Mouse (Mus musculus): Measurements from ENCODE around the gene Stx18. TPM values are rescaled to one million over a fixed set of nuclear protein-coding genes. Genes with fewer than 3 reads are reported as not detected.

Stx18 gene
- polyA plus RNA-seq, 1 experiment = 21.2 TPM

DNA sequence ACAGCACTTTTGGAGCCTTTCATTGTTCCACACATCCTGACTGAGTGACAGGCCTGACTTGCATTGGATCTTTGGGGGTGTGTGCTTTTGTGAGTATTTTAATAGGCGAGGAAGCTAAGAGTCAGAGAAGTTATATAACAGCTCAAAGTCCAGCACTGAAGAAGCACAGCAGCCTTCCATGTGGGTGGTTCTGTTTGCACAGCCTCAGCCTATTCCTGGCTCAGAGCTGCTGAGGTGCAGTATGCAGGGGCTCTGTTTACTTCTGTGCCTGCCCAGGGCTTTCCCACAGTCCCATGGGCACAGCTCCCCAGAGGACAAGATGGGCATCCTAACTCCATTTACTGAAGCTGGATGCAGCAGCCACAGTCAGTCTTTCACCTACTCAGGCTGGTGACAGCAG, 78.5 kb downstream of the Stx18 start:
- Histone ChIP-seq H3K4me1 (replicated peaks; ENCODE audit: control insufficient read depth, insufficient read depth, low read length) (0 out of 2 replicates have a peak, but pooled peaks cover 2% of the 10 kb centered on the region), H3K27me3 (ENCODE audit: control insufficient read depth, insufficient read depth, low read length) (no peaks in the 10 kb centered on the region), H3K27ac (ENCODE audit: control insufficient read depth, insufficient read depth, low read length) (no peak overlapping the region), H3K4me3 (ENCODE audit: control insufficient read depth, insufficient read depth, low read length) (no peak overlapping the region), H3K36me3 (ENCODE audit: control insufficient read depth, insufficient read depth, low read length) (no peaks in the 10 kb centered on the region)
- no peak for TF ChIP-seq POLR2A (IDR thresholded peaks at IDR 0.05; ENCODE audit: control insufficient read depth, extremely low read depth, insufficient read depth, low read length, poor library complexity)
- no peak for TF ChIP-seq CTCF (IDR thresholded peaks at IDR 0.05; ENCODE audit: borderline replicate concordance, control insufficient read depth, extremely low read depth, insufficient read depth, low read length, poor library complexity)
- DNase-seq = no peak
- 100% methylated on average over 1 of the region's 1 CpGs for WGBS

DNA sequence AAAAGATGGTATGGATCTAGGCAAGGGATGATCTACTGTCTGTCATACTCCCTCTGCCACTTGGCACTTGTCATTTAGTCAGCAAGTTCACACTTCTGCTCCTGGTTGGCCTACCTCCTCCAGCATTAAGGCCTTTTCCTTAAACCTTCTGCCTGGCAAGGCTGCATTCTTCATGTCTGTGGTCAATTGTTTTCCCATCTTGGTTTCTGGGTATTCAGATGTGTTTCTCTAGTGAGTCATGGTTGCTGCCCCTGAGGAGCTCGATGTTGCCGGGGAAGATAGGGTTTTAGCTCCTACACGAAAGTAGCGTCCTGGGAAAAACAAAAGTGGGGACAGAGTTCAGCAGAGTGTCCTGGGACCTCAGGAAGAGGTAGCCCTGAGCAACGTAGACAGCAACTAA, 80.7 kb downstream of the Stx18 start:
- TF ChIP-seq CTCF (IDR thresholded peaks at IDR 0.05; ENCODE audit: borderline replicate concordance, control insufficient read depth, extremely low read depth, insufficient read depth, low read length, poor library complexity) (no peak), POLR2A (IDR thresholded peaks at IDR 0.05; ENCODE audit: control insufficient read depth, extremely low read depth, insufficient read depth, low read length, poor library complexity) (no peak)
- Histone ChIP-seq H3K4me1 (replicated peaks; ENCODE audit: control insufficient read depth, insufficient read depth, low read length) (0 out of 2 replicates have a peak, but pooled peaks cover 2% of the 10 kb centered on the region), H3K27me3 (ENCODE audit: control insufficient read depth, insufficient read depth, low read length) (no peaks in the 10 kb centered on the region), H3K4me3 (ENCODE audit: control insufficient read depth, insufficient read depth, low read length) (no peak overlapping the region), H3K36me3 (ENCODE audit: control insufficient read depth, insufficient read depth, low read length) (no peaks in the 10 kb centered on the region), H3K27ac (ENCODE audit: control insufficient read depth, insufficient read depth, low read length) (no peak overlapping the region)
- WGBS = 97% methylated on average over 5 of the region's 5 CpGs
- DNase-seq = no peak

DNA sequence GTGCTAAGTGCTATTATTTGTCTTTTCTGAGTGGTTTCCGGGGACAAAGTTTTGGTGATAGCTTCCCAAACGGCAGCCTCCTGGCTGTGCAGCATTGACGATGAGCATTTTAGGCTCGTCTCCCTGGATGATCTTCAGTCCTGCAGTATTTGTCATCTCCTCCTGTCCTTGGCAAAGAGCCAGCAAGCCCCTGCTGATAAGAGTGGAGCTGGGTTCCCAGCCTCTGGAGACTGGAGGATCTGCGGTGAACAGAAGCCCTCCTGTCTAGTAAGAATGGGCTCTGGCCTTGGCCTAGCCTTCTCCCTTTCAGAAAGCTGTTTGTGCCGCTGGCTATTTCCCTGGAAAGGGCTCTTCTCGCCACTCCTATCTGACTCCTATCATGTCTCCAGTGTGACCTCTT, 83.2 kb downstream of the Stx18 start:
- no peaks in the 10 kb centered on the region for H3K4me1 ChIP-seq (replicated peaks; ENCODE audit: control insufficient read depth, insufficient read depth, low read length)
- DNase-seq = no peak
- WGBS = 95% methylated on average over 7 of the region's 7 CpGs
- H3K36me3 ChIP-seq (ENCODE audit: control insufficient read depth, insufficient read depth, low read length) = no peaks in the 10 kb centered on the region
- TF ChIP-seq POLR2A (IDR thresholded peaks at IDR 0.05; ENCODE audit: control insufficient read depth, extremely low read depth, insufficient read depth, low read length, poor library complexity) (no peak), CTCF (IDR thresholded peaks at IDR 0.05; ENCODE audit: borderline replicate concordance, control insufficient read depth, extremely low read depth, insufficient read depth, low read length, poor library complexity) (no peak)
- no peak overlapping the region for H3K4me3 ChIP-seq (ENCODE audit: control insufficient read depth, insufficient read depth, low read length)
- H3K27ac ChIP-seq (ENCODE audit: control insufficient read depth, insufficient read depth, low read length) = no peak overlapping the region
- H3K27me3 ChIP-seq (ENCODE audit: control insufficient read depth, insufficient read depth, low read length) = no peaks in the 10 kb centered on the region

DNA sequence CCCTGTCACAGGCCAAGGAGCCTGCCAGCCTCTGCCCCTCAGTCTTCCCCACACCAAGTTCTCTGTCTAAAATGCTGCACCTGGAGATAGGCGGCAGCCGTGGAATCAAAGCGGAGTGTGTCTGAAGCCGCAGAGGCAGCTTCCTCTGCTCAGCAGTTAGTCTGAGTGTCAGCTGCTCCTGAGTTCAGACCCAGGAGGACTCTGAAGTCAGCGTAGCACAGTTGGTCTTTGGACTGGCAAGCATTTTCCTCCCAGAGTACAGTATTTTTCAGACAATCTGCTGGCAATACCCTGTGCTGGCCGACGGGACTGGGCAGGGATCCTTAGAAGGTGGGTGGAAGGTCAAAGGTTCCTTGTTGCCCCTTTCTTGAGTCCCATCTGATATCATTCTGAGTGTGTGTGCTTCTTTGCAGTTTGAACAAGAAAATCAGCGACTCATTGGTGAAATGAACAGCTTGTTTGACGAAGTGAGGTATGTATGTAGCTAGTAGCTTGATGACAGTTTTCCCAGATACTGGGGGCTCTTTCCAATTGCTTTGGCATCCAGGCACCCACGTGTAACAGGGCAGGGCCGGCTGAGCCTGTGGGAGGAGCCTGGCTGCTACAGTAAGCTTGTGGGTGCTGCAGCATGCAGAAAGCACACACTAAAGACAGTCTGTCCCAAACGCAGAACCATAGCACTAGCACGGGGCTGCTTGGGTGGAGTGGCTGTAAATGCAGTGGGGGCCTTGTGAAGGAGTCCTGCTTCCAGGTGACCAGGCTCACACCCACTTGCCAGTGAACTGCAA, 88.2 kb downstream of the Stx18 start:
- WGBS = 91% methylated on average over 13 of the region's 13 CpGs
- TF ChIP-seq POLR2A (IDR thresholded peaks at IDR 0.05; ENCODE audit: control insufficient read depth, extremely low read depth, insufficient read depth, low read length, poor library complexity) (no peak), CTCF (IDR thresholded peaks at IDR 0.05; ENCODE audit: borderline replicate concordance, control insufficient read depth, extremely low read depth, insufficient read depth, low read length, poor library complexity) (no peak)
- Histone ChIP-seq H3K27ac (ENCODE audit: control insufficient read depth, insufficient read depth, low read length) (no peak overlapping the region), H3K36me3 (ENCODE audit: control insufficient read depth, insufficient read depth, low read length) (0 out of 2 replicates have a peak, but pooled peaks cover 3% of the 10 kb centered on the region), H3K27me3 (ENCODE audit: control insufficient read depth, insufficient read depth, low read length) (no peaks in the 10 kb centered on the region), H3K4me3 (ENCODE audit: control insufficient read depth, insufficient read depth, low read length) (no peak overlapping the region), H3K4me1 (replicated peaks; ENCODE audit: control insufficient read depth, insufficient read depth, low read length) (no peaks in the 10 kb centered on the region)
- no peak for DNase-seq

DNA sequence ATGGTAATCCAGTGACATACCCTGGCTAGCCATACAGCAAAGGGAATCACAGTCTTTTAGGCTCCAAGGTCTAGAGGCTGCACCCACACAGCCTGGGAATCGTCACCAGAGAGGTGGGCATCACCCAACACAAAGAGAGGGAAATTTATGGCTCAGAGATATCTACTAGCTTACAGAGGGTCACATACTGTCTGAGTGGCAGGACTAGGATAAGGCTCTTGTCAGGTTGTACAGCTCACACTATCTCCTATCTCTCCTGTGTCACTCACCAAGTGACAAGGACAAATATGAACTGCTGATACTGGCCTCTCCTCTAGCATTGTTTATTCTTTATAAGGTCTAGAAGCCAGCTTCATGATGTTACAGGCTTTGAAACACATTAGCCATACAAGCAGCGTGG, 90.8 kb downstream of the Stx18 start:
- Histone ChIP-seq H3K27me3 (ENCODE audit: control insufficient read depth, insufficient read depth, low read length) (no peaks in the 10 kb centered on the region), H3K4me3 (ENCODE audit: control insufficient read depth, insufficient read depth, low read length) (no peak overlapping the region), H3K27ac (ENCODE audit: control insufficient read depth, insufficient read depth, low read length) (no peak overlapping the region), H3K4me1 (replicated peaks; ENCODE audit: control insufficient read depth, insufficient read depth, low read length) (no peaks in the 10 kb centered on the region), H3K36me3 (ENCODE audit: control insufficient read depth, insufficient read depth, low read length) (0 out of 2 replicates have a peak, but pooled peaks cover 3% of the 10 kb centered on the region)
- 97% methylated on average over 2 of the region's 2 CpGs for WGBS
- DNase-seq = no peak
- TF ChIP-seq CTCF (IDR thresholded peaks at IDR 0.05; ENCODE audit: borderline replicate concordance, control insufficient read depth, extremely low read depth, insufficient read depth, low read length, poor library complexity) (no peak), POLR2A (IDR thresholded peaks at IDR 0.05; ENCODE audit: control insufficient read depth, extremely low read depth, insufficient read depth, low read length, poor library complexity) (no peak)

DNA sequence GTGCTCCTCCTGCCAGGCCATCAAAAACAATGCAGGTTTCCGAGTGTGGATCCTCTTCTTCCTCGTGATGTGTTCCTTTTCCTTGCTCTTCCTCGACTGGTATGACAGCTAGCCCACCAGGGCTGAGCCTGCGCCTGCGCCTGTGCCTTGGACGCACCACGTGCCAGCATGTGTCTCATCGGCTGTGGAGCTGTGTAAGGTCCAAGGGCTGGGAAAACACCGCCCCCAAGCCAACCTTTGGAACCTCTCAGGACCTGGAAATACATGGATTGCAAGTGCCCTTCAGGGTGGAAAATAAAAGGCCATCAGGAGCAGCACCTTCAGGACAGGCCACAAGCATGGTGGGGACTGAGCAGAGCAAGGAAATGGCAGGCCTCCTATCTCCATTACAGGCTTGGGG, 97.7 kb downstream of the Stx18 start:
- Histone ChIP-seq H3K36me3 (ENCODE audit: control insufficient read depth, insufficient read depth, low read length) (no peaks in the 10 kb centered on the region), H3K4me3 (ENCODE audit: control insufficient read depth, insufficient read depth, low read length) (no peak overlapping the region), H3K4me1 (replicated peaks; ENCODE audit: control insufficient read depth, insufficient read depth, low read length) (no peaks in the 10 kb centered on the region), H3K27me3 (ENCODE audit: control insufficient read depth, insufficient read depth, low read length) (no peaks in the 10 kb centered on the region), H3K27ac (ENCODE audit: control insufficient read depth, insufficient read depth, low read length) (no peak overlapping the region)
- DNase-seq = no peak
- no peak for TF ChIP-seq POLR2A (IDR thresholded peaks at IDR 0.05; ENCODE audit: control insufficient read depth, extremely low read depth, insufficient read depth, low read length, poor library complexity)
- no peak for TF ChIP-seq CTCF (IDR thresholded peaks at IDR 0.05; ENCODE audit: borderline replicate concordance, control insufficient read depth, extremely low read depth, insufficient read depth, low read length, poor library complexity)
- 96% methylated on average over 9 of the region's 9 CpGs for WGBS
